Mouse (Mus musculus) retina, embryonic 14.5 days (tissue): Measurements from ENCODE around the gene Ube2l3.
A peak's percentile ranks its signal among the peaks of the same experiment; 100 is the strongest.
"Not testable (repeated sequence)": the region's sequence is repeated elsewhere in the genome, so short reads cannot be mapped to it uniquely, and the experiment has no call there.

Experiments used
- DNase-seq: peaks from one replicate; pipeline ENCODE4 v3.0.0-alpha.2; 2015; ENCODE audit warnings: low spot score

The Ube2l3 gene

GRCm38 (mm10) chr16:17208389-17209361 lies 6.2 kb upstream of the Ube2l3 start, which contains the start of gene Rimbp3:
Rimbp3 (plus strand) TSS chr16:17208603.
- peak; percentile 97 for DNase-seq

- DNase-seq = peak; percentile 68
Measured at GRCm38 (mm10) chr16:17204990-17205389, 2.5 kb upstream of the Ube2l3 start.

DNA sequence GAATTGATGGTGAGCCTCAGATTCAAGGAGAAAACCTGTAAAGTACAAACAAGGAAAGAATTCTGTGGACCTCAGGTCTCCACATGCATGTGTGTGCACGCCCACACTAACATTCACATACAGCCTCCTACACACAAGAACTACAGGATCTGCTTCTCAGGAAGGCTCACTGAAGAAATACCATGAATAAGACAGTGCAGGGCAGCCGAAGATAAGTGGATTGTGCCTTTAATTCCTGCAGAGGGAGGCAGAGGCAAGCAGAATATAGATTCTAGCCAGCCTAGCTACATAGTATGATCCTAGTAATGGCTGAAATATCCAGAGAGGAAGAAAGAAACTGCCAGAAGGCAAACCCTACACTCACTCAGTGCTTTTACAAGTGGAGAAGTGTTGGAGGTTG lies 472 bp downstream of the Ube2l3 start:
- peak; percentile 48 for DNase-seq

- peak; percentile 85 for DNase-seq
Measured at GRCm38 (mm10) chr16:17200953-17201707, 1.3 kb downstream of the Ube2l3 start.

- DNase-seq = peak; percentile 10
Measured at GRCm38 (mm10) chr16:17200121-17200952, 2.1 kb downstream of the Ube2l3 start.

DNA sequence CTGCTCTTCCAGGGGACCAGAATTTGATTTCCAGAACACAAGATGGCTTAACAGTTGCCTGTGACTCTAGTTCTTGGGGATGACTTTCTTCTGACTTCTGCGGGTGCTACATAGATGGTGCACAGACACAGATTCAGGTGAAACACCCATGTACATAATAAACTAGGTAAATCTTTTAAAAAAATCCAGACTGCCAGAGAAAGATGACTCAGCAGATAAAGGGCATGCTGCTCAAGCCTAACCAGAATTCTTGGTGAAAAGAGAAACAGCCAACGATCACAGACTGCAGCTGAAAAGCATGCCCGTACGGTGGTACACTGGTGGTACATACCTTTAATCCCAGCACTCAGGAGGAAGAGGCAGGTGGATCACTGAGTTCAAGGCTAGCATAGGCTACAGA lies 8.6 kb downstream of the Ube2l3 start:
- DNase-seq = no peak

GRCm38 (mm10) chr16:17185475-17185874 lies 17.0 kb downstream of the Ube2l3 start:
- DNase-seq = no peak

DNA sequence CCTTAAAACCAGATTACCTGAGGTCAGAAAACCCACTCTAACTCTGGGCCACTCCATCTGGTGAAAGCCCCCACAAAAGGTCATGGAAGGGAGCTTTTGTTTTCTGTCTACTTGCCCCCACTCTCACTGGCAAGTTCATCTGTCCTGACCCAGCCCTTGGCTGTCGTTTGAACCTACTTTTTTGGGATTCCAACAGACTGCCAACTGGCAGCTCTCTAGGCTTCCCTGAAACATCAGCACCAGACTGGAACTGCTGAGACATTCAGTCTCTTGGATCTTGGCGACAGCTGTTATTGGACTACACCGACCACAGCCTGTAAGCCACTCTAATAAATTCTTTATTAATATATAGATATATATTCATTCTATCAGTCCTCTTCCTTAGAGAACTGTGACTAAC lies 19.4 kb downstream of the Ube2l3 start:
- DNase-seq = no peak

DNA sequence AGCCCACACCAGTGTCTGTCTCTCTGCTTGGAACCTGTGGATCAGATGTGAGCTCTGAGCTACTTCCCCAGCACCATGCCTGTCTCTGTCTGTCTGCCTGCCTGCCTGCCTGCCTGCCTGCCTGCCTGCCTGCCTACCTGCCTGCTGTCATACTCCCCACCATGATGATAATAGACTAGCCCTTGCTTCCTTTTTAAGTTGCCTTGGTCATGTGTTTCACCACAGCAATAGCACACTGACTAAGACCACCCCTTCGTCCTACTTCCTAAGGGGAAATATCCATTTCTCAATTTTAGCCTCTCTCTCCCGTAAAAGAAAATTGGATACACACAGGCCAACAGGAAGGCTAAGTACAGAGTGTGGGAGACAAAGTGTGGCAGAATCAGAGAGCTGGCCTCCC lies 20.3 kb downstream of the Ube2l3 start:
- no peak for DNase-seq

GRCm38 (mm10) chr16:17181382-17181781 lies 21.1 kb downstream of the Ube2l3 start:
- no peak for DNase-seq

DNA sequence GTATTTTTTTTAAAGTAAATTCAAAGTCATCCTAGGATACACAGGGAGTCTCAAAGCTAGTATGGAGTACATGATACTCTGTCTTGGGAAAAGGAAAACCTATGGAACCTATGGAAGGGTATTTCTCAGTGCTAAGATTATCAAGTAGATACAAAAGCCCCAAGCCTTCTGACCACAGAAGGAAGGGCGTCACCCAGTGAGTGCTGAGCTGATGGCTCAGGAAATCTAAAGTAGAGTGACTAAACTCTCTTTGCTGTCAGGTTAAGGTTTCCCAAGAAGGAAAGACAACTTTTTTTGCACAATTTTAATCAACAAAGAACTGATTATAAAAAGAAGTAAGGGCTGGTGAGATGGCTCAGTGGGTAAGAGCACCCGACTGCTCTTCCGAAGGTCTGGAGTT lies 22.7 kb downstream of the Ube2l3 start:
- DNase-seq = no peak

- no peak for DNase-seq
Measured at GRCm38 (mm10) chr16:17177623-17178170, 24.8 kb downstream of the Ube2l3 start.

DNA sequence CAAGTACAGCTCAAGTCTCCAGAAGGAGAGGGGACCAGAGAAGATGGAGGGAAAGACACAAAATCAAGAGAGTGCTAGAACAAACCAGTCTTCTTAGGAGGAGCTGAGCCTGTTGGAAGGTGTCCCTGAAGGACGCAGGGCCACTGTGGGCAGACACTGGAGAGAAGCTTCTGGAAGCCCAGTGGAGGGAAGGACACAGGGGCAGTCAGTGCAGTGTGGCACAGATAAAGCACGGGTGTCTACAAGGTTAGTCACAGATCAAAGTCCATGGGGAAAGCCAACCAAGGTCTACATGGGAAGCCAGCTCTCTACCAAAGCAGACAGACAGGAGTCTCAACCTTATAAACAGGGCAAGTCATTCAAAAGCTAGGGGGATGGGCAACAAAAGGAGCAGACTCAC lies 26.7 kb downstream of the Ube2l3 start:
- DNase-seq = no peak

DNA sequence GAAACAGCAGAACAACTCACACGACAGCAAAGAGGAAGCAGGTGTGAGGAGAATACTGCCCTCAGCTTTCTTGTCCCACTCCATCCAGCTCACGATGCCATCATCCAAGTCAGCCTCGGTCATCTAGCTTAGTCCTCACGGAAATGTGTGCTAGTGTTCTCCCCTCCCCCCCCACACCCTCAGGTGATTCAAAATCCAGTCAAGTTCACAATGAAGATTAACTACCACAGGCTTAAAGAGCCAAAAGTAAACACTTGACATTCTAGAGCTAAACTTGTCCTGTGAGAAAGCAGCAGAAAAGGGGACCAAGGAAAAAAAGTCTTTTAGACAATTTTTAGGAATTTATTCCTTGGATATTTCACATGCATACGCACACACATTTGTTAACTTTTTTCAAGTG lies 34.4 kb downstream of the Ube2l3 start:
- DNase-seq = no peak

DNA sequence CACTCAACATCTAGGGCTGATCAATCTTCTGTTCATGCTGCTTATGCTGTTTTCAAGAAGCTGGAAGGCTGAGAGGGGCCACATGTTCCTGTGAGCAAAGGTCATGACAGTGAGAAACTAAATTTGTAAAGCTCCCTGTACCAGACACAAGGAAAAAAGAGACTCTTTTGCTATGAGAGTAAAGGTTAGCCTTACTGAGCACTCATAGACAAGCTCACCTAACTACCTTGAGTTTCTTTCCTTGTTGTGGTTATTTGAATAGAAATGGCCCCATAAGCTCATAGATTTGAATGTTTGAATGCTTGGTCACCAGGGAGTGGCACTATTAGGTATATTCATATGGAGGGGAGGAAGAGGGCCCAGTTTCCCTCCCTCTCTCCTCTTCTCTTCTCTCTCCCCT lies 35.3 kb downstream of the Ube2l3 start:
- DNase-seq = no peak

- DNase-seq = not testable (repeated sequence)
Measured at GRCm38 (mm10) chr16:17165478-17165877, 37.0 kb downstream of the Ube2l3 start.

DNA sequence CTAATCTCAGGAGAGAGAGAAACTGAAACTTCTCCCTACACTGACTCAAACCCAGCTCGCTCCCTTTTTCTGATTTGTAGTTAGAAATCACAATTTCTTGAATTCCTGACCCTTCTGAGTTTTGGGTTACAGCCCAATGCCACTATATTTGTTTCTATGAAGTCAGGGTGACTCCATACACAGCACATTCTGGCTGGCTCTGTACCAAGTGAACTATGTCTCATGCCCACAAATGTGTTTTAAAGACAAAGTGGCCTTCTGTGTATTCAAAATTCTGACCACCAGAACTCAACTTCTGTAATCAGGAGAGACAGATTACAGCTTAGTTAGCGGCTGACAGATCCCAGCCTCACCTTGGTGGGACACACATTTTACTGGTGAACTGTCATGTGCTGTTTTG lies 48.1 kb downstream of the Ube2l3 start:
- DNase-seq = no peak

- no peak for DNase-seq
Measured at GRCm38 (mm10) chr16:17151874-17152273, 50.6 kb downstream of the Ube2l3 start.

GRCm38 (mm10) chr16:17150520-17151258 lies 51.8 kb downstream of the Ube2l3 start:
- no peak for DNase-seq

GRCm38 (mm10) chr16:17148084-17148483 lies 54.4 kb downstream of the Ube2l3 start:
- peak; percentile 68 for DNase-seq

DNA sequence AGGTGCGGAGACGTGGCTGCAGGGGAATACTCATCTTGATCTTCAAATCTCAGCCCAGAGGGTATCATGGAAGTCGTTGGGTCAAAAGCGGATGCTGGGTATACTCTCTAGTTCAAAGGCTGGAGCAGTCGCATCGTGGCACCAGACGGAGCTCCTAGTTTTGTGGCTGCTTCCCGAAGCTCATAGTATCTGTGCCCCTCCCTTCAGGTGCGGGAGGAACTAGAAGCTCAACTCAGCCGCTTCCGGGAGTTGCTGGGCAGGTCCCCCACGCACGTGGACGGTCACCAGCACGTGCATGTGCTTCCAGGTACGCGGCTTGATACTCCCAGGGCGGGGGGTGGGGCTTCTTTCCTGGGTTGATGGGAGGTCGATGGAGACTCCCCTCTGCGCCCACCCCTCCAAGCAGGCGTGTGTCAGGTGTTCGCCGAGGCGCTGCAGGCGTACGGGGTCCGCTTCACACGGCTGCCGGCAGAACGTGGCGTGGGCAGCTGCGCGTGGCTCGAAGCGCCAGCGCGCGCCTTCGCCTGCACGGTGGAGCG lies 55.0 kb downstream of the Ube2l3 start:
- peak; percentile 45 for DNase-seq
